Mouse (Mus musculus) kidney, adult 2 months (tissue): ENCODE measurements around the gene Gm47189. TPM values are rescaled to one million over a fixed set of nuclear protein-coding genes. Genes with fewer than 3 reads are reported as not detected.
"Not testable (repeated sequence)": the region's sequence is repeated elsewhere in the genome, so short reads cannot be mapped to it uniquely, and the experiment has no call there.

ENCODE experiments used
- DNase-seq: peaks from one replicate; pipeline ENCODE4 v3.0.0; 2021
- H3K27ac ChIP-seq: fragments of 200-500 bp; 2 replicates; pipeline ENCODE4 v1.5.1; 2012; ENCODE audit warnings: low read depth, low read length, control low read depth, inconsistent platforms; ENCODE audit not compliant: insufficient read depth
- H3K27me3 ChIP-seq: fragments of 200-500 bp; replicated peaks from 2 replicates; pipeline ENCODE4 v1.6.1; 2012; ENCODE audit warnings: mild to moderate bottlenecking, moderate library complexity, low read length, inconsistent platforms; ENCODE audit not compliant: control insufficient read depth, insufficient read depth
- H3K36me3 ChIP-seq: fragments of 200-500 bp; 2 replicates; pipeline ENCODE4 v1.6.1; 2012; ENCODE audit warnings: mild to moderate bottlenecking, moderate library complexity, low read length, inconsistent platforms; ENCODE audit not compliant: control insufficient read depth, insufficient read depth
- H3K4me1 ChIP-seq: fragments of 200-500 bp; 2 replicates; pipeline ENCODE4 v1.6.1; 2011; ENCODE audit warnings: low read length; ENCODE audit not compliant: control insufficient read depth, insufficient read depth
- H3K4me3 ChIP-seq: fragments of 200-500 bp; 2 replicates; pipeline ENCODE4 v1.5.1; 2011; ENCODE audit warnings: mild to moderate bottlenecking, low read depth, low read length, control low read depth; ENCODE audit not compliant: insufficient read depth
- WGBS: fragments of 180-500 bp; shearing (Covaris S2); methylation state at CpG from one replicate; pipeline ENCODE4 v1.1.7; 2018; 5-methylcytosine and 5-hydroxymethylcytosine counted together
- polyA plus RNA-seq: library from polyadenylated mRNA; depleted of rRNA; stranded (reverse); fragments of >200 nt; gene quantifications from 2 replicates; pipeline ENCODE4 v1.2.3, GENCODE M21; 2012; rRNA removed

The Gm47189 gene
- not detected in 2 replicates for polyA plus RNA-seq

GRCm38 (mm10) chr14:41772341-41772740 lies at the start of gene Gm47189:
Gene Gm47189, minus strand, starts transcription at chr14:41772441.
- H3K4me3 ChIP-seq, H3K27me3 ChIP-seq, H3K36me3 ChIP-seq, H3K4me1 ChIP-seq, DNase-seq, H3K27ac ChIP-seq: not testable (repeated sequence)

DNA sequence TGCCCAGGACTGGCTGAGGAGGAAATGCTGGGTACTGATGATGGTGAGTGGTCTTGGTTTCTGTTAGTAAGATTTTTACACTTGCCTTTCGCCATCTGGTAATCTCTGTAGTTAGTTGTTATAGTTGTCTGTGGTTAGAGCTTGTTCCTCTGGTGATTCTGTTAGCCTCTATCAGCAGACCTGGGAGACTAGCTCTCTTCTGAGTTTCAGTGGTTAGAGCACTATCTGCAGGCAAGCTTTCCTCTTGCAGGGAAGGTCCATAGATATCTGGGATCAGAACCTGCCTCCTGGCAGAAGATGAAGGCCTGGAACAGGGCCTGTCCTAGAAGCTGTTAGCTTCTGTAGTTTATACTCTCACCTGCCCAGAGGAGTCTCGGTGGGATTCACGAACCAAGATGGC lies 16.3 kb downstream of the Gm47189 start:
- H3K36me3 ChIP-seq, H3K4me1 ChIP-seq, H3K27me3 ChIP-seq, H3K27ac ChIP-seq, H3K4me3 ChIP-seq: not testable (repeated sequence)
- peak; percentile 1 for DNase-seq
- 84% methylated on average over 3 of the region's 3 CpGs for WGBS

GRCm38 (mm10) chr14:41750514-41750913 lies 21.7 kb downstream of the Gm47189 start, which contains the start of gene Gm7929:
Gene Gm7929, minus strand, starts transcription at chr14:41750614.
- H3K27ac ChIP-seq, H3K4me1 ChIP-seq, H3K36me3 ChIP-seq, H3K27me3 ChIP-seq, H3K4me3 ChIP-seq, DNase-seq: not testable (repeated sequence)
- WGBS: 75% methylated on average over 1 of the region's 1 CpGs

- not testable (repeated sequence) for H3K27me3 ChIP-seq, H3K4me3 ChIP-seq, DNase-seq, H3K27ac ChIP-seq, H3K36me3 ChIP-seq, H3K4me1 ChIP-seq
- 75% methylated on average over 17 of the region's 17 CpGs for WGBS
These were observed 48.8 kb downstream of the Gm47189 start for GRCm38 (mm10) chr14:41723437-41723836.

DNA sequence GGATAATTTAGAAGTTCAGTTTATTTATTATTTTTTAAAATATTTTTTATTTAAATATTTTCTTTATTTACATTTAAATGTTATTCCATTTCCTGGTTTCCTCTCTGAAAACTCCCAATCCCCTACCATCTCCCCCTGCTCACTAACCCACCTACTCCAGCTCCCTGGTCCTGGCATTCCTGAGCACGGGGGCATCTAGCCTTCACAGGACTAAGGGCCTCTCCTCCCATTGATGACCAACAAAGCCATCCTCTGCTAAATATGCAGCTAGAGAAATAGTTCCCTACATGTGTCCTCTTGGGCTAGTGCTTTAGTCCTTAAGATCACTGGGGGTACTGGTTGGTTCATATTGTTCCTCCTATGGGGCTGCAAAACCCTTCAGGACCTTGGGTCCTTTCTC lies 55.1 kb downstream of the Gm47189 start:
- H3K27ac ChIP-seq, DNase-seq, H3K4me3 ChIP-seq, H3K4me1 ChIP-seq, H3K36me3 ChIP-seq, H3K27me3 ChIP-seq: not testable (repeated sequence)
- WGBS: 89% methylated on average over 1 of the region's 1 CpGs

Other genes starting within 250 kb of the Gm47189 start
- gene Gm7970, start 216.9 kb downstream of the Gm47189 start, polyA plus RNA-seq: not detected in 2 replicates
- not detected in 2 replicates for gene 1700049E17Rik2, start 199.2 kb downstream of the Gm47189 start, polyA plus RNA-seq
- gene Gm3072, start 147.8 kb downstream of the Gm47189 start, polyA plus RNA-seq: not detected in 2 replicates
- gene Gm3676, start 126.0 kb downstream of the Gm47189 start, polyA plus RNA-seq: not detected in 2 replicates
- not detected in 2 replicates for gene Gm8068, start 70.6 kb downstream of the Gm47189 start, polyA plus RNA-seq
- gene Gm7929, start 21.8 kb downstream of the Gm47189 start, polyA plus RNA-seq: not detected in 2 replicates
- not detected in 2 replicates for gene Gm7980, start 134.8 kb upstream of the Gm47189 start, polyA plus RNA-seq
- gene 1700049E17Rik1, start 152.5 kb upstream of the Gm47189 start, polyA plus RNA-seq: not detected in 2 replicates
- gene 1700024B05Rik, start 171.6 kb upstream of the Gm47189 start, polyA plus RNA-seq: not detected in 2 replicates
- gene Gm6401, start 195.5 kb upstream of the Gm47189 start, polyA plus RNA-seq: not detected in 2 replicates
- not detected in 2 replicates for gene Gm3543, start 210.9 kb upstream of the Gm47189 start, polyA plus RNA-seq